Mouse (Mus musculus): ENCODE measurements around the gene Gm3250.
"Not testable (repeated sequence)": the region's sequence is repeated elsewhere in the genome, so short reads cannot be mapped to it uniquely, and the experiment has no call there.

The Gm3250 gene

GRCm38 (mm10) chr10:77782442-77782841 lies at the start of gene Gm3250:
Gene Gm3250 (minus strand): TSS chr10:77782542.
- DNase-seq = not testable (repeated sequence)

GRCm38 (mm10) chr10:77826951-77827350 lies 44.6 kb upstream of the Gm3250 start, which contains the start of gene Krtap10-4:
Gene Krtap10-4 (minus strand): TSS chr10:77827095.
- no peak for DNase-seq

GRCm38 (mm10) chr10:77819203-77819602 lies 36.9 kb upstream of the Gm3250 start:
- no peak for DNase-seq

- no peak for DNase-seq
These were observed 36.2 kb upstream of the Gm3250 start for GRCm38 (mm10) chr10:77818523-77818922.

GRCm38 (mm10) chr10:77815514-77815913 lies 33.2 kb upstream of the Gm3250 start:
- peak; percentile 37 for DNase-seq

GRCm38 (mm10) chr10:77814382-77814781 lies 32.0 kb upstream of the Gm3250 start, which contains the start of gene Gm2696:
Gene Gm2696 (plus strand): TSS chr10:77814682.
- DNase-seq = no peak

- no peak for DNase-seq
These were observed 29.4 kb upstream of the Gm3250 start, which contains the start of gene Gm9507 for GRCm38 (mm10) chr10:77811743-77812142. Gene Gm9507 (minus strand): TSS chr10:77811843.

GRCm38 (mm10) chr10:77804095-77804494 lies 21.8 kb upstream of the Gm3250 start:
- DNase-seq = no peak

- no peak for DNase-seq
These were observed 16.7 kb upstream of the Gm3250 start, which contains the start of gene Gm19668 for GRCm38 (mm10) chr10:77798921-77799508. Gene Gm19668 (minus strand): TSS chr10:77799133.

- not testable (repeated sequence) for DNase-seq
These were observed 16.0 kb upstream of the Gm3250 start for GRCm38 (mm10) chr10:77798164-77798920.

- DNase-seq = no peak
These were observed 15.3 kb upstream of the Gm3250 start for GRCm38 (mm10) chr10:77797677-77798076.

- no peak for DNase-seq
These were observed 12.6 kb upstream of the Gm3250 start, which contains the start of gene Gm9639 for GRCm38 (mm10) chr10:77794976-77795375. Gene Gm9639 (minus strand): TSS chr10:77795076.

GRCm38 (mm10) chr10:77788621-77789020 lies 6.3 kb upstream of the Gm3250 start:
- no peak for DNase-seq

GRCm38 (mm10) chr10:77787876-77788275 lies 5.5 kb upstream of the Gm3250 start, which contains the start of gene Gm7137:
Gene Gm7137 (minus strand): TSS chr10:77788200.
- not testable (repeated sequence) for DNase-seq

- DNase-seq = not testable (repeated sequence)
These were observed 1.1 kb upstream of the Gm3250 start for GRCm38 (mm10) chr10:77783396-77783795.

GRCm38 (mm10) chr10:77776844-77777243 lies 5.5 kb downstream of the Gm3250 start, which contains the start of gene Gm7138:
Gene Gm7138 (minus strand): TSS chr10:77776944.
- DNase-seq = not testable (repeated sequence)

- DNase-seq = not testable (repeated sequence)
These were observed 10.2 kb downstream of the Gm3250 start for GRCm38 (mm10) chr10:77772142-77772541.

GRCm38 (mm10) chr10:77771225-77771624 lies 11.1 kb downstream of the Gm3250 start, which contains the start of gene Gm3238:
Gene Gm3238 (minus strand): TSS chr10:77771325.
- DNase-seq = not testable (repeated sequence)

- no peak for DNase-seq
These were observed 12.6 kb downstream of the Gm3250 start for GRCm38 (mm10) chr10:77769727-77770126.

GRCm38 (mm10) chr10:77759582-77759981 lies 22.8 kb downstream of the Gm3250 start, which contains the start of gene Gm3233:
Gene Gm3233 (minus strand): TSS chr10:77759682.
- not testable (repeated sequence) for DNase-seq

GRCm38 (mm10) chr10:77753448-77753847 lies 28.9 kb downstream of the Gm3250 start:
- no peak for DNase-seq

GRCm38 (mm10) chr10:77752312-77752711 lies 30.0 kb downstream of the Gm3250 start:
- DNase-seq = not testable (repeated sequence)

- DNase-seq = not testable (repeated sequence)
These were observed 31.1 kb downstream of the Gm3250 start, which contains the start of gene Gm9736 for GRCm38 (mm10) chr10:77751254-77751653. Gene Gm9736 (minus strand): TSS chr10:77751354.
